ENCODE assay signal across 8 mouse cellular contexts in genomic region chr11:121237345-121238128, GRCm38 (mm10). TPM values are rescaled to one million over a fixed set of nuclear protein-coding genes. Genes with fewer than 3 reads are reported as not detected.
DNase-seq lines count a peak whose midpoint lies in the region; ATAC-seq lines count a peak whose summit lies in the region.

No protein-coding gene starts in this region.

- ATAC-seq in hindbrain, embryonic 11.5 days (ENCODE audit: low FRiP score) = peak; percentile 73
- ATAC-seq in liver, embryonic 15.5 days (ENCODE audit: insufficient read depth) = peak; percentile 16
- peak; percentile 42 for ATAC-seq in neural tube, embryonic 14.5 days (ENCODE audit: low read depth)

- 0 out of 2 replicates have a peak, but pooled peaks cover 2% of the 10 kb centered on the region for H3K4me1 ChIP-seq in hindbrain, embryonic 11.5 days (replicated peaks; ENCODE audit: control insufficient read depth, insufficient read depth, low read length)
- H3K4me1 ChIP-seq in liver, embryonic 15.5 days (replicated peaks) = peaks cover 72% of the 10 kb centered on the region
- peaks cover 13% of the 10 kb centered on the region for H3K4me1 ChIP-seq in neural tube, embryonic 14.5 days (ENCODE audit: control insufficient read depth, insufficient read depth, low read length)

- H3K9me3 ChIP-seq in hindbrain, embryonic 11.5 days (ENCODE audit: control insufficient read depth, low read length) = no peaks in the 10 kb centered on the region
- H3K9me3 ChIP-seq in liver, embryonic 15.5 days (replicated peaks) = no peaks in the 10 kb centered on the region
- no peaks in the 10 kb centered on the region for H3K9me3 ChIP-seq in neural tube, embryonic 14.5 days (ENCODE audit: control insufficient read depth, low read length)

- H3K27me3 ChIP-seq in hindbrain, embryonic 11.5 days (ENCODE audit: control insufficient read depth, insufficient read depth, low read length) = no peaks in the 10 kb centered on the region
- H3K27me3 ChIP-seq in liver, embryonic 15.5 days = no peaks in the 10 kb centered on the region
- H3K27me3 ChIP-seq in neural tube, embryonic 14.5 days (ENCODE audit: control insufficient read depth, insufficient read depth, low read length) = no peaks in the 10 kb centered on the region

- intact Hi-C loops in gastrocnemius, postnatal 14 days (cut with DNase I; ENCODE audit: low total_unique reads) = no loop called here

- peak overlapping the region; percentile 86 for H3K9ac ChIP-seq in hindbrain, embryonic 11.5 days (ENCODE audit: low read depth, low read length)
- peak overlapping the region; percentile 85 for H3K9ac ChIP-seq in liver, embryonic 15.5 days
- peak overlapping the region; percentile 76 for H3K9ac ChIP-seq in neural tube, embryonic 14.5 days (replicated peaks; ENCODE audit: low read depth, low read length)

- peak; percentile 51 for DNase-seq in gastrocnemius, adult 18-20 months (ENCODE audit: low spot score)
- no peak for DNase-seq in gastrocnemius, postnatal 14 days
- peak; percentile 63 for DNase-seq in thymus, postnatal 14 days
- no peak for DNase-seq in thymus, postnatal 36 days
- no peak for DNase-seq in hindbrain, embryonic 11.5 days (ENCODE audit: low spot score)
- DNase-seq in cerebellum, adult 8-10 months = no peak

- H3K4me2 ChIP-seq in hindbrain, embryonic 11.5 days (replicated peaks; ENCODE audit: low read depth, low read length) = peak overlapping the region; percentile 54
- peak overlapping the region; percentile 73 for H3K4me2 ChIP-seq in liver, embryonic 15.5 days
- H3K4me2 ChIP-seq in neural tube, embryonic 14.5 days (ENCODE audit: low read depth, low read length) = peak overlapping the region; percentile 67

- H3K27ac ChIP-seq in hindbrain, embryonic 11.5 days (ENCODE audit: low read depth, low read length) = peak overlapping the region; percentile 98
- peak overlapping the region; percentile 98 for H3K27ac ChIP-seq in liver, embryonic 15.5 days (replicated peaks)
- H3K27ac ChIP-seq in neural tube, embryonic 14.5 days (ENCODE audit: low read depth, low read length) = peak overlapping the region; percentile 99

- WGBS in hindbrain, embryonic 11.5 days = 6% methylated on average over 28 of the region's 28 CpGs
- WGBS in liver, embryonic 15.5 days (ENCODE audit: insufficient replicate concordance) = 2% methylated on average over 28 of the region's 28 CpGs
- 4% methylated on average over 28 of the region's 28 CpGs for WGBS in neural tube, embryonic 14.5 days

- no peaks in the 10 kb centered on the region for H3K36me3 ChIP-seq in hindbrain, embryonic 11.5 days (ENCODE audit: control insufficient read depth, insufficient read depth, low read length)
- peaks cover 39% of the 10 kb centered on the region for H3K36me3 ChIP-seq in liver, embryonic 15.5 days (replicated peaks)
- peaks cover 2% of the 10 kb centered on the region; the same call in 1 of the 2 replicates for H3K36me3 ChIP-seq in neural tube, embryonic 14.5 days (ENCODE audit: control insufficient read depth, insufficient read depth, low read length)

- peak overlapping the region; percentile 60 for H3K4me3 ChIP-seq in hindbrain, embryonic 11.5 days (ENCODE audit: low read depth, low read length)
- peak overlapping the region; percentile 92 for H3K4me3 ChIP-seq in liver, embryonic 15.5 days (replicated peaks)
- H3K4me3 ChIP-seq in neural tube, embryonic 14.5 days (ENCODE audit: low read depth, low read length) = peak overlapping the region; percentile 60

RNA-seq across cellular contexts. Expression of gene Narf, which starts 0.5 kb away (rescaled TPM):
- total RNA-seq in gastrocnemius, adult 18-20 months (2021) = 100 to 1,000 TPM in 1 of 2 experiments, 10 to 100 TPM in 1; 75.8 to 117 TPM
- 10 to 100 TPM; 40.9 to 56.1 TPM for total RNA-seq in gastrocnemius, postnatal 14 days (2021)
- 75.4 and 79.1 TPM in 2 replicates for polyA plus RNA-seq in hindbrain, embryonic 11.5 days (2014; fragmentation: Nextera tagmentation; extraction: Ambion mirVana)
- 117 and 136 TPM in 2 replicates for polyA plus RNA-seq in liver, embryonic 15.5 days (2015; fragmentation: Nextera tagmentation; extraction: Ambion mirVana)
- polyA plus RNA-seq in neural tube, embryonic 14.5 days (2014; fragmentation: Nextera tagmentation; extraction: Ambion mirVana) = 93.2 and 96.5 TPM in 2 replicates

RNA-seq across cellular contexts. Expression of gene Cybc1, which starts 8.4 kb away (rescaled TPM):
- 1 to 10 TPM; 2.6 to 2.9 TPM for total RNA-seq in gastrocnemius, adult 18-20 months (2021)
- total RNA-seq in gastrocnemius, postnatal 14 days (2021) = 1 to 10 TPM; 4.4 to 5.6 TPM
- polyA plus RNA-seq in hindbrain, embryonic 11.5 days (2014; fragmentation: Nextera tagmentation; extraction: Ambion mirVana) = 42.6 and 43.9 TPM in 2 replicates
- polyA plus RNA-seq in liver, embryonic 15.5 days (2015; fragmentation: Nextera tagmentation; extraction: Ambion mirVana) = 20.5 and 20.7 TPM in 2 replicates
- 36.3 and 39.5 TPM in 2 replicates for polyA plus RNA-seq in neural tube, embryonic 14.5 days (2014; fragmentation: Nextera tagmentation; extraction: Ambion mirVana)

RNA-seq across cellular contexts. Expression of gene Foxk2, which starts 22.3 kb away (rescaled TPM):
- total RNA-seq in gastrocnemius, adult 18-20 months (2021) = 10 to 100 TPM; 26.5 to 30.9 TPM
- total RNA-seq in gastrocnemius, postnatal 14 days (2021) = 10 to 100 TPM; 18.9 to 24.7 TPM
- 12.4 and 13.5 TPM in 2 replicates for polyA plus RNA-seq in hindbrain, embryonic 11.5 days (2014; fragmentation: Nextera tagmentation; extraction: Ambion mirVana)
- polyA plus RNA-seq in liver, embryonic 15.5 days (2015; fragmentation: Nextera tagmentation; extraction: Ambion mirVana) = 2.8 and 3.9 TPM in 2 replicates
- 15.1 and 16.5 TPM in 2 replicates for polyA plus RNA-seq in neural tube, embryonic 14.5 days (2014; fragmentation: Nextera tagmentation; extraction: Ambion mirVana)

RNA-seq across cellular contexts. Expression of gene Ogfod3, which starts 33.0 kb away (rescaled TPM):
- total RNA-seq in gastrocnemius, adult 18-20 months (2021) = 10 to 100 TPM; 12.3 TPM
- 10 to 100 TPM; 10.0 to 12.0 TPM for total RNA-seq in gastrocnemius, postnatal 14 days (2021)
- polyA plus RNA-seq in hindbrain, embryonic 11.5 days (2014; fragmentation: Nextera tagmentation; extraction: Ambion mirVana) = 17.0 and 19.2 TPM in 2 replicates
- polyA plus RNA-seq in liver, embryonic 15.5 days (2015; fragmentation: Nextera tagmentation; extraction: Ambion mirVana) = 14.3 and 16.3 TPM in 2 replicates
- polyA plus RNA-seq in neural tube, embryonic 14.5 days (2014; fragmentation: Nextera tagmentation; extraction: Ambion mirVana) = 27.2 and 32.0 TPM in 2 replicates

RNA-seq across cellular contexts. Expression of gene Hexdc, which starts 33.3 kb away (rescaled TPM):
- 1 to 10 TPM; 5.7 to 7.1 TPM for total RNA-seq in gastrocnemius, adult 18-20 months (2021)
- 1 to 10 TPM; 6.0 to 7.7 TPM for total RNA-seq in gastrocnemius, postnatal 14 days (2021)
- 6.2 and 7.0 TPM in 2 replicates for polyA plus RNA-seq in hindbrain, embryonic 11.5 days (2014; fragmentation: Nextera tagmentation; extraction: Ambion mirVana)
- polyA plus RNA-seq in liver, embryonic 15.5 days (2015; fragmentation: Nextera tagmentation; extraction: Ambion mirVana) = 3.0 and 3.7 TPM in 2 replicates
- polyA plus RNA-seq in neural tube, embryonic 14.5 days (2014; fragmentation: Nextera tagmentation; extraction: Ambion mirVana) = 28.2 and 37.0 TPM in 2 replicates

Comparison
In these comparisons a context has a peak if more than half of its experiments do, and no peak if none do; other contexts are left out.
1. DNase-seq: peak in gastrocnemius, adult 18-20 months (single experiment) and thymus, postnatal 14 days (single experiment); none in gastrocnemius, postnatal 14 days (single experiment), thymus, postnatal 36 days (0 of 2), hindbrain, embryonic 11.5 days (single experiment) and cerebellum, adult 8-10 months (single experiment).
2. ATAC-seq: peak in every context shown above with its lines; median percentile 73 in hindbrain, embryonic 11.5 days; 42 in neural tube, embryonic 14.5 days; 16 in liver, embryonic 15.5 days.
3. Peak in every context shown above with its lines, with median percentiles within 50 percentile points of each other: H3K27ac ChIP-seq, H3K4me2 ChIP-seq, H3K4me3 ChIP-seq and H3K9ac ChIP-seq.